Mouse (Mus musculus): Measurements from ENCODE around the gene Tbc1d22b.

Gene Tbc1d22b

GRCm38 (mm10) chr17:29586921-29587320, 37.3 kb downstream of the Tbc1d22b start:
- no peaks in the 10 kb centered on the region for H3K9me3 ChIP-seq (ENCODE audit: low read length)
- peaks cover 23% of the 10 kb centered on the region for H3K4me1 ChIP-seq (replicated peaks; ENCODE audit: low read depth, low read length)
- TF ChIP-seq CTCF (conservative IDR thresholded peaks at IDR 0.05; ENCODE audit: low read length) (no peak), NANOG (IDR thresholded peaks at IDR 0.05; ENCODE audit: borderline replicate concordance, low read length) (no peak), POU5F1 (IDR thresholded peaks at IDR 0.05; ENCODE audit: borderline replicate concordance, low read length) (no peak)
- H3K4me3 ChIP-seq (replicated peaks; ENCODE audit: low read length): 0 out of 2 replicates have a peak overlapping the region, but pooled peaks have one; percentile 7
- H3K27me3 ChIP-seq (ENCODE audit: insufficient read depth, low read length): no peaks in the 10 kb centered on the region
- H3K36me3 ChIP-seq (ENCODE audit: insufficient read depth, low read length): peaks cover 37% of the 10 kb centered on the region

DNA sequence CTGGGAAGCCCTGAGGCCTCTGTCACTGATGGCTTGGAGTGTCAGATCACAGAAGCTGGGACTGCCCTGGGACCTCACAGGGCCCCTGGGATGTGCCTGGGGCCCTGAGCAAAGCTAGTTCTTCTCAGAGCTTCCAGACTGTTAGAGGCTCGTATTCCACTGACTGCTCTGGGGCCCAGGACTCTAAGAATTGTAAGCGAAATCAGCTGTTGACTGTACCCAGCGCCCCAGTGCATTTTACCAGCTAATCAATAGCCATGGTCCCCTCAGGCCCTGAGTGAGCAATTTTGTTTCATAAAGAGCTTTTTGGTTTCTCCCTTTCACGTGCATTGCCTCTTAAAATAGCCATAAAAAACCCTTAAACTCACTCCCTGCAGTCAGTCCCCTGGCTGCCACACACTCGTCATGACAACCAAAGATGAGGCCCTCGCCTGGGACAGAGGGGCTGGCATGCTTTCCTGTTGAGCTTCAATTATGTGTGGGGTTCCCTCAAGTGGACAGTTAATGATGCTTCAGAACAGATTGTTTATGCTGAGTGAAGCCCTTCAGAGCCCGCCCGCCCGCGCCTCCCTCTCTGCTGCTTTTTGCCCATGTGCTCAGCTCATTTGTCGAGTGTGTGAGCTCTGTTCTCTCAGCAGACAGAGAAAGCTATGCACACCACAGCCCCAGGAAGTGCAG, 39.8 kb downstream of the Tbc1d22b start:
- no peaks in the 10 kb centered on the region for H3K27me3 ChIP-seq (ENCODE audit: insufficient read depth, low read length)
- H3K4me3 ChIP-seq (replicated peaks; ENCODE audit: low read length): no peak overlapping the region
- peaks cover 27% of the 10 kb centered on the region for H3K36me3 ChIP-seq (ENCODE audit: insufficient read depth, low read length)
- no peaks in the 10 kb centered on the region for H3K9me3 ChIP-seq (ENCODE audit: low read length)
- H3K4me1 ChIP-seq (replicated peaks; ENCODE audit: low read depth, low read length): peaks cover 18% of the 10 kb centered on the region
- TF ChIP-seq CTCF (conservative IDR thresholded peaks at IDR 0.05; ENCODE audit: low read length): no peak
- no peak for TF ChIP-seq NANOG (IDR thresholded peaks at IDR 0.05; ENCODE audit: borderline replicate concordance, low read length)
- no peak for TF ChIP-seq POU5F1 (IDR thresholded peaks at IDR 0.05; ENCODE audit: borderline replicate concordance, low read length)

- TF ChIP-seq CTCF (conservative IDR thresholded peaks at IDR 0.05; ENCODE audit: low read length) (no peak), NANOG (IDR thresholded peaks at IDR 0.05; ENCODE audit: borderline replicate concordance, low read length) (no peak), POU5F1 (IDR thresholded peaks at IDR 0.05; ENCODE audit: borderline replicate concordance, low read length) (no peak)
- peak overlapping the region; percentile 46 for H3K4me3 ChIP-seq (replicated peaks; ENCODE audit: low read length)
Measured at GRCm38 (mm10) chr17:29595891-29596770, 46.5 kb downstream of the Tbc1d22b start.

DNA sequence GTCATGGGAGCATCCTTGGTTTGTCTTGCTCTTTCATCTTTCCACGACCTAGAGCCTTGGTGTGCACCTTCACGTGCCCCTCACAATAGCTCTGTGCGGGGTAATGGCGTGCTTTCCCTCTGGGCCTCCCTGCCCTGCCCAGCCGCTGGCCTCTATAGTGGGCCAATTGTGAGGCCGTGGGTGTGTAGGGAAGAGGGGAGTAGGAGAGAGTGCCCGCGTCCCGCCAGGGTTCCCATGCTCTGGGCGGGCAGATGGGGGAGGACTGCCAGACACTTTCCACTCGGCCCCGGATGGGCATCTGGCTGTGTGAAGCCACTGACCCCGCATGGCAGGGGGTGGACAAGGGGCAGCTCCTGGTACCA, 47.2 kb downstream of the Tbc1d22b start:
- H3K36me3 ChIP-seq (ENCODE audit: insufficient read depth, low read length): peaks cover 49% of the 10 kb centered on the region
- H3K4me1 ChIP-seq (replicated peaks; ENCODE audit: low read depth, low read length): peaks cover 39% of the 10 kb centered on the region
- no peaks in the 10 kb centered on the region for H3K9me3 ChIP-seq (ENCODE audit: low read length)
- H3K4me3 ChIP-seq (replicated peaks; ENCODE audit: low read length): peak overlapping the region; percentile 46
- no peaks in the 10 kb centered on the region for H3K27me3 ChIP-seq (ENCODE audit: insufficient read depth, low read length)
- TF ChIP-seq NANOG (IDR thresholded peaks at IDR 0.05; ENCODE audit: borderline replicate concordance, low read length): no peak
- no peak for TF ChIP-seq CTCF (conservative IDR thresholded peaks at IDR 0.05; ENCODE audit: low read length)
- no peak for TF ChIP-seq POU5F1 (IDR thresholded peaks at IDR 0.05; ENCODE audit: borderline replicate concordance, low read length)

More at GRCm38 (mm10) chr17:29595891-29596770, 46.5 kb downstream of the Tbc1d22b start:
- Histone ChIP-seq H3K4me1 (replicated peaks; ENCODE audit: low read depth, low read length) (peaks cover 39% of the 10 kb centered on the region), H3K27me3 (ENCODE audit: insufficient read depth, low read length) (no peaks in the 10 kb centered on the region), H3K9me3 (ENCODE audit: low read length) (no peaks in the 10 kb centered on the region), H3K36me3 (ENCODE audit: insufficient read depth, low read length) (peaks cover 50% of the 10 kb centered on the region)

GRCm38 (mm10) chr17:29599051-29599450, 49.5 kb downstream of the Tbc1d22b start:
- H3K4me3 ChIP-seq (replicated peaks; ENCODE audit: low read length): no peak overlapping the region
- TF ChIP-seq POU5F1 (IDR thresholded peaks at IDR 0.05; ENCODE audit: borderline replicate concordance, low read length) (no peak), CTCF (conservative IDR thresholded peaks at IDR 0.05; ENCODE audit: low read length) (no peak), NANOG (IDR thresholded peaks at IDR 0.05; ENCODE audit: borderline replicate concordance, low read length) (no peak)
- H3K27me3 ChIP-seq (ENCODE audit: insufficient read depth, low read length): no peaks in the 10 kb centered on the region
- peaks cover 3% of the 10 kb centered on the region; the same call in 1 of the 2 replicates for H3K9me3 ChIP-seq (ENCODE audit: low read length)
- H3K4me1 ChIP-seq (replicated peaks; ENCODE audit: low read depth, low read length): peaks cover 39% of the 10 kb centered on the region
- peaks cover 59% of the 10 kb centered on the region for H3K36me3 ChIP-seq (ENCODE audit: insufficient read depth, low read length)

GRCm38 (mm10) chr17:29599537-29599936, 50.0 kb downstream of the Tbc1d22b start:
- Histone ChIP-seq H3K4me3 (replicated peaks; ENCODE audit: low read length) (peak overlapping the region; percentile 63), H3K9me3 (ENCODE audit: low read length) (peaks cover 3% of the 10 kb centered on the region; the same call in 1 of the 2 replicates), H3K36me3 (ENCODE audit: insufficient read depth, low read length) (peaks cover 57% of the 10 kb centered on the region), H3K4me1 (replicated peaks; ENCODE audit: low read depth, low read length) (peaks cover 41% of the 10 kb centered on the region), H3K27me3 (ENCODE audit: insufficient read depth, low read length) (no peaks in the 10 kb centered on the region)
- TF ChIP-seq NANOG (IDR thresholded peaks at IDR 0.05; ENCODE audit: borderline replicate concordance, low read length): no peak
- no peak for TF ChIP-seq CTCF (conservative IDR thresholded peaks at IDR 0.05; ENCODE audit: low read length)
- TF ChIP-seq POU5F1 (IDR thresholded peaks at IDR 0.05; ENCODE audit: borderline replicate concordance, low read length): no peak

- Histone ChIP-seq H3K27me3 (ENCODE audit: insufficient read depth, low read length) (no peaks in the 10 kb centered on the region), H3K4me1 (replicated peaks; ENCODE audit: low read depth, low read length) (peaks cover 49% of the 10 kb centered on the region), H3K4me3 (replicated peaks; ENCODE audit: low read length) (no peak overlapping the region), H3K9me3 (ENCODE audit: low read length) (peaks cover 3% of the 10 kb centered on the region; the same call in 1 of the 2 replicates), H3K36me3 (ENCODE audit: insufficient read depth, low read length) (peaks cover 47% of the 10 kb centered on the region)
- no peak for TF ChIP-seq CTCF (conservative IDR thresholded peaks at IDR 0.05; ENCODE audit: low read length)
Measured at GRCm38 (mm10) chr17:29601391-29601790, 51.8 kb downstream of the Tbc1d22b start.

DNA sequence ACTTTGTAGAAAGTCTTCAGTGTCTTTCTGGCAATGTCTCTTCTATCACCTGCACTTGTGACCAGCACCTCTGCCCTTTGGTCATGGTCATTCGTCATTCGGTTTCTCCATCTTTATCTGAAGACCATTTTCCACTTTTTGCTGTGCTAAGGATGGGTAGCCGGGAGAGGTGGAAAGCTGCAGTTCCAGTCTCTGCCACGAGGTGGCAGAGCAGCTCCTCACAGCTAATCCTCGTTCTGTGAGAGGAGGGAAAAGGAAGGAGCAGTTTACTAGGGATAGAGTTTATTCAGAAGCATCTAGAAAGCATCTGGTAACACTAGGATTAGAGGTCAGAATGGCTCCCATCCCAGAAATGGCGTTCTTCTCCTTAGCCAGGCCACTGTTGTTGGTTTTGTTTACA, 53.7 kb downstream of the Tbc1d22b start:
- H3K9me3 ChIP-seq (ENCODE audit: low read length): peaks cover 3% of the 10 kb centered on the region; the same call in 1 of the 2 replicates
- peaks cover 58% of the 10 kb centered on the region for H3K4me1 ChIP-seq (replicated peaks; ENCODE audit: low read depth, low read length)
- H3K27me3 ChIP-seq (ENCODE audit: insufficient read depth, low read length): no peaks in the 10 kb centered on the region
- H3K36me3 ChIP-seq (ENCODE audit: insufficient read depth, low read length): peaks cover 39% of the 10 kb centered on the region
- no peak overlapping the region for H3K4me3 ChIP-seq (replicated peaks; ENCODE audit: low read length)
- no peak for TF ChIP-seq NANOG (IDR thresholded peaks at IDR 0.05; ENCODE audit: borderline replicate concordance, low read length)
- TF ChIP-seq POU5F1 (IDR thresholded peaks at IDR 0.05; ENCODE audit: borderline replicate concordance, low read length): no peak
- peak; percentile 96 for TF ChIP-seq CTCF (conservative IDR thresholded peaks at IDR 0.05; ENCODE audit: low read length)

Data from E14TG2a.4 (cell line).